Mouse (Mus musculus): Measurements from ENCODE around the gene Amer3. TPM values are rescaled to one million over a fixed set of nuclear protein-coding genes. Genes with fewer than 3 reads are reported as not detected.
"Not testable (repeated sequence)": the region's sequence is repeated elsewhere in the genome, so short reads cannot be mapped to it uniquely, and the experiment has no call there.

The Amer3 gene
- polyA plus RNA-seq, 1 experiment from 2014 or later, result 12.5 TPM

DNA sequence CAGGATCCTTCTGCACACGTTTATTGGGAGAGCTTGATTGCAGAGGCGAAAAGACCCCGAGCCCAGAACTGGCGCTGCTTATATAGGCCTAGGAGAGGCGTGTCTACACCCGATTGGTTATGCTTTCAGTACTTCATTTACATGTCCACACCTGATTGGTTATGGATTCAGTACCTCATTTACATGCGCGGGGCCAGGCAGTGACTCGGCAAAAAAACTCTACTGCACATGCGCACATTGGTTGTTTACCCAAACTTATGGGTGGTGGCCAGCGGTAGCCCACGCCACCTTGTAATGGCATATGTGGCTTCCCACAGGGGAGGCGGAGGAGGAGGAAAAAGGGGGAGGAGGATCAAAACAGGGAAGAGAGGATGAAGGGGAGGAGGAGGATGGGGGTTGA is 40.7 kb downstream of the Amer3 start:
- H3K36me3 ChIP-seq (ENCODE audit: poor library complexity, severe bottlenecking); H3K4me3 ChIP-seq; H3K4me1 ChIP-seq; H3K9ac ChIP-seq; H3K27ac ChIP-seq; H3K9me3 ChIP-seq (replicated peaks); H3K27me3 ChIP-seq; ATAC-seq; H3K4me2 ChIP-seq: not testable (repeated sequence)
- 96% methylated on average over 13 of the region's 13 CpGs for WGBS

DNA sequence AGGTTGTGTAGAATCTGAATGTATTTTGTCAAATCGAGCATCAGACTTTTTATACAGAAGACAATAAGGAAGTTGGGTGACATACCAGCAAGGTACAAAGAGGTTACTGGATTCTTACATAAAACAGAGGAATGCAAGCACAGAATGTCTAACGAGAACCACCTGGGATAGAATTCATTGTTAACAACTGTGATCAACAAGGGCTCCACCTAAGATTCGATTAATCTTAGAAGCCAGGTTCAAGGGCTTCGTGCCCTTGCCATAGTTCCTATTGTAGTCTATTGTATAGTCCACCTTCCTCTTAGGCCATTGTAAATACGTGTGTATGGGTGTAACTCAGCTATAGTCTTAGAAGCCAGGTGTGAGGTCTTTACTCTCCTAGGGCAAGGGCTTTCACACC is 41.3 kb downstream of the Amer3 start:
- H3K36me3 ChIP-seq (ENCODE audit: poor library complexity, severe bottlenecking); ATAC-seq; H3K27ac ChIP-seq; H3K4me3 ChIP-seq; H3K27me3 ChIP-seq; H3K4me1 ChIP-seq; H3K9ac ChIP-seq; H3K4me2 ChIP-seq; H3K9me3 ChIP-seq (replicated peaks): not testable (repeated sequence)
- WGBS, result 88% methylated on average over 5 of the region's 5 CpGs

DNA sequence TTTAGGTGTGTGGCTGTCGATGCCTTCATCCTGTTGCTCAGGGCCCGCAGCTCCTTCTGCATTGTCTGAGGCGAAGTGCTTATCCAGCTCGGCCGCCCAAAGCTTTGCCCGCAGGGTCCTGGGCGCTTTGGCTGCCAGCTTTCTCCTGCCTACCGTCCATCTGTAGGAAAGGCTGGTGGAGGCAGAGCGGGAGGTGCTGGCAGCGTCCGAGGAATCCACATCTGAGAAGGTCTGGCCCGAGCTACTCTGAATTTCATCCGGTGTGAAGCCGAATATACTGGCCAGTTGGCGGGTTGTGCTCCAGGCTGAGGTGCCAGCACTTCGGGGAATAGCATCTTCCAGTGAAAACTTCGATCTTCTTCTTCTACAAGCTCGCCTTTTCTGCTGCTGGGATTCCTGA is 56.3 kb downstream of the Amer3 start:
- Histone ChIP-seq H3K36me3 (ENCODE audit: poor library complexity, severe bottlenecking) (no peaks in the 10 kb centered on the region), H3K9me3 (replicated peaks) (no peaks in the 10 kb centered on the region), H3K4me3 (no peak overlapping the region), H3K9ac (no peak overlapping the region), H3K27ac (no peak overlapping the region), H3K4me2 (no peak overlapping the region), H3K4me1 (no peaks in the 10 kb centered on the region; the same call in 1 of the 2 replicates), H3K27me3 (no peaks in the 10 kb centered on the region)
- ATAC-seq, result no peak
- 88% methylated on average over 18 of the region's 18 CpGs for WGBS

Other genes starting within 250 kb of the Amer3 start
- 68.2 and 75.1 TPM in 2 replicates for gene Ccdc115, start 140.0 kb upstream of the Amer3 start, polyA plus RNA-seq (2015; fragmentation: Nextera tagmentation; extraction: Ambion mirVana)
- 66.7 and 67.0 TPM in 2 replicates for gene Imp4, start 139.8 kb upstream of the Amer3 start, polyA plus RNA-seq (2015; fragmentation: Nextera tagmentation; extraction: Ambion mirVana)
- 3.6 and 5.8 TPM in 2 replicates for gene Ptpn18, start 119.9 kb upstream of the Amer3 start, polyA plus RNA-seq (2015; fragmentation: Nextera tagmentation; extraction: Ambion mirVana)
- not detected in 2 replicates for gene Prss39, start 81.2 kb upstream of the Amer3 start, polyA plus RNA-seq (2015; fragmentation: Nextera tagmentation; extraction: Ambion mirVana)
- not detected in 2 replicates for gene Cfc1, start 44.0 kb upstream of the Amer3 start, polyA plus RNA-seq (2015; fragmentation: Nextera tagmentation; extraction: Ambion mirVana)
- gene Prss40, start 18.7 kb upstream of the Amer3 start, polyA plus RNA-seq (2015; fragmentation: Nextera tagmentation; extraction: Ambion mirVana), result not detected in 2 replicates